Mouse (Mus musculus) liver, adult 10 weeks (tissue): Measurements from ENCODE around the gene Tmem33. TPM values are rescaled to one million over a fixed set of nuclear protein-coding genes. Genes with fewer than 3 reads are reported as not detected.

Experiments
- polyA plus RNA-seq: library from polyadenylated mRNA; stranded (reverse); fragments of 350-450 nt; fragmentation: Illumina TruSeq; extraction: RNeasy Lipid Tissue Mini Kit (QIAGEN cat#74804); gene quantifications from one replicate; pipeline ENCODE4 v1.2.3, GENCODE M21; 2014; ENCODE audit warnings: low read depth, low replicate concordance

Gene Tmem33
- 163 TPM for polyA plus RNA-seq

DNA sequence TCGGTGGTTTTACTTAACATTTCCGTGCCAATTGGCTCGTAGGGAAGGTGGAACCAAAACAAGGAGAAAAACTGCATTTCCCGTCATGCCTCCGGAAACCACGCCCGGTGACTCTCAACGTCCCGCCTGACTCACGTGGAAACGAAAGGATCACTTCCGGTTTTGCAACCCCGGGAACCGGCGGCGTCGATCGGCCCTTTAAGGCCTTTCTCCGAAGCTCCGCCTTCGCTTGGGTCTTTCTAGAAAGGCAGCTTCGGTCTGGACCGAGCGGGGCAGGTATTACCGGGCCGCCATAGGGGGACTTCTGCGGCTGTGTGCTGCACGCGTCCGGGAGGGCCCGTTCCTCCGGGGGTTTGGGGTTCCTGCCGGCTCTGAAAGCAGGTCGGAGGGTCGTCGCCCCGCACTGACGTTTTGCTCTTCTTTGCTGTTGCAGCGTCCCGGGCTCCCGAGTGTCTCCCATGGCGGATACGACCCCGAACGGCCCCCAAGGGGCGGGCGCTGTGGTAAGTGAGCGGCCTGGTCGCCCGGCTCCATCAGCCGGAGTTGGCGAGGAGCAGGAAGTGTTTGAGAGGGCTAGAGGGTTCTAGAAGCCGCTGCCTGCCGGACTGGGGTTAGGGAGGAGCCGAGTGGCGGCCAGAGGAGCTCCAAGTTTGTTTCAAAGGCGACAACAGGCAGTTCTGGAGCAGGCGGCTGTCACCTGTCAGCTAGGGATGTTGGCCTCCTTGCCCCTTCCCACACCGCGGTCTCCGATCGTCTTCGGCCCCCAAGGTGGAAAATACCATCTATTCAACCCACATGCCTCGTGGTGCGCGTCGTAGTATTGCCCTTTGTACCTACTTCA, at the start of gene Tmem33:
Tmem33 (plus strand) TSS at position 35 of the 841 bp plus-strand sequence.

GRCm38 (mm10) chr5:67306698-67307521, 46.5 kb downstream of the Tmem33 start, which contains the start of gene Slc30a9:
Slc30a9 (plus strand) TSS chr5:67306955.

Other genes with a start within 250 kb of the Tmem33 start
- gene Phox2b, start 161.3 kb upstream of the Tmem33 start, polyA plus RNA-seq, result not detected
- gene Slc30a9, start 46.4 kb downstream of the Tmem33 start, polyA plus RNA-seq, result 100 TPM
- gene Bend4, start 167.7 kb downstream of the Tmem33 start, polyA plus RNA-seq, result 0.21 TPM